Mouse (Mus musculus) naive thymus-derived CD4-positive, alpha-beta T cell, adult 2 months (primary cell): ENCODE results near the gene Tiparp.

Source experiments
- DNase-seq: peaks from one replicate; pipeline ENCODE4 v3.0.0-alpha.2; 2011; ENCODE audit warnings: low read depth

Tiparp gene

DNA sequence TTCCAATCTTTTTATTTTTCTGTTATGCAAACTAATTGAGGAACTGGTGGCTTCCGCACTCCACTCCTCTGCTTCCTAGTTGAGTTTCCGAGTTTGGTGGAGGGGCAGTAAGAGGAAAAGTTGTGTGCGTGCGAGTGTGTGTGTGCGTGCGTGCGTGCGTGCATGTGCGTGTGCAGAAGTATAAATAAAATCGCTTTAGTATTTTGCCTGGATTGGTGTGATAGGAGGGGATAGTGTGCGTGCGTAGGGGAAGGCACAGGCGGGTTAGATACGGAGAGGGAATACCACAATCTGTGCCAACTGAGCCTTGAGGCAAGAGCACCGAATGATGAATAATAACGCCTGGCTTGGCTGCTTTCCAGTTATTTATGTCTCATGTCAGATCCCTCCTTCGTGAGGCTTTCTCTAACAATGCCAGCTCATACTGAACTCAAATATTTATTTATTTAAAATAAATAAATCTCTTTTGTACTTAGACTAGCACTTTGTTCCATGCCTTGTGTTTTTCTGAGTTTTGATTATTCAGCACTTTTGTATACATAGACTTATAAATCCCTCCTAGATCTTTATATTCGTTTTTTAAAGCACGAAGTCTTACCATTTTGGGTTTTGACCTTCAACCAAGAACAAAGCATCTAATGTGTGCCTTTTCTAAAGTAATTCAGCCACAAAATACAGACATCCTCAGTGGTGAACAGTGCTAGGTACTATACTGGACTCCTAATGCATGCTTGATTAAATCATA lies 1.4 kb downstream of the Tiparp start:
- peak; percentile 62 for DNase-seq

DNA sequence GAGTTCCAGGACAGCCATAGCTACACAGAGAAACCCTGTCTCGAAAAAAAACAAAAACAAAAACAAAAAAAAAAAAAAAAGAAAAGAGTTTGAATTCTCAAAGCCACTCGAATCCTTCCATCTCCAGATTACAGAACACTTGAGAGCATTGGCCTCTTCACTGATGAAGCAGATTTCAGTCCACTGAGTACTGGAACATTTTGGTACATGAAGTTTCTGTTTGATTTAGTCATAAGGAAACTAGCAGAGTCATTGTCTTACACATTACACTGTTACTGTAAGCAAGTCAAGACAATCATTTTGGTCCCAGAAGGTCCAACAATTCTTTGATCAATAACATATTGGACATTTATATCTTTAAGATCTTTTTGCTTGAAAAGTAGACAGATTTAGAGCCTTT lies 4.8 kb downstream of the Tiparp start:
- DNase-seq, result no peak

DNA sequence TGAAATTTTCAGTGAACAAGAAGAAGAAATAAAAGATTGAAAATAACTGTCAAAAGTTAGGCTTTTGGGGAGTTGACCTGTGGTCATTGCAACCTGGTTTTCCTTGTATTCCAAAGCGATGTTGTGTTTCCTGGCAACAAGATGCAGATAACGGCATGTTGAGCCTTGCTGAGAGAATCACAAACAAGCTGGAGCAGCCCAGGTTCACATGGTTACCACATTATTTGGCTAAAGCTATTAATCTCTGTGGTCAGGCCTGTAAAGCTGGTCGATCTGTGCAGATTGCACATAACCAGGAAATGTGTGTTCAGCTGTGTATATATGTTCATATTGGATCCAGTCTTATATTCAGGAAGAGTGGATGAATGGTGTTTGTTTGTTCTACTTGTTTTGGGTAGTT lies 5.4 kb downstream of the Tiparp start:
- DNase-seq, result no peak

DNA sequence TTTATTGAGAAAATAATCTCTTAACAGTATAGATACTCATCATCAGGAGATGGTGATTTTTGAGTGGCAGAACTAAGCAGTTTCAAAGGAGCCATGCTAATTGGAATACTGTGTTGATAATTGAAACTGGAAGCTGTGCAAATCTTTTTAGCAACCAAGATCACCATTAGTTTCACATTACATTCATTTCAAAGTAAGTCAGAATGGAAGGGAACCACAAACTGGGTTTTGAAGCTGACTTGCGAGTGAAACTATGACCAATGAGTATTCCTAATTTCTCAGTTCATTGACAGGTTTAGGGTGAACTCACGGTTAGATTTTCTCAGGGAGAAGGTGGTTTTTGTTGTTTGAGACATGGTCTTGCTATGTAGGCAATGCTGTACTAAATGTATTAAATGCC lies 6.3 kb downstream of the Tiparp start:
- no peak for DNase-seq

DNA sequence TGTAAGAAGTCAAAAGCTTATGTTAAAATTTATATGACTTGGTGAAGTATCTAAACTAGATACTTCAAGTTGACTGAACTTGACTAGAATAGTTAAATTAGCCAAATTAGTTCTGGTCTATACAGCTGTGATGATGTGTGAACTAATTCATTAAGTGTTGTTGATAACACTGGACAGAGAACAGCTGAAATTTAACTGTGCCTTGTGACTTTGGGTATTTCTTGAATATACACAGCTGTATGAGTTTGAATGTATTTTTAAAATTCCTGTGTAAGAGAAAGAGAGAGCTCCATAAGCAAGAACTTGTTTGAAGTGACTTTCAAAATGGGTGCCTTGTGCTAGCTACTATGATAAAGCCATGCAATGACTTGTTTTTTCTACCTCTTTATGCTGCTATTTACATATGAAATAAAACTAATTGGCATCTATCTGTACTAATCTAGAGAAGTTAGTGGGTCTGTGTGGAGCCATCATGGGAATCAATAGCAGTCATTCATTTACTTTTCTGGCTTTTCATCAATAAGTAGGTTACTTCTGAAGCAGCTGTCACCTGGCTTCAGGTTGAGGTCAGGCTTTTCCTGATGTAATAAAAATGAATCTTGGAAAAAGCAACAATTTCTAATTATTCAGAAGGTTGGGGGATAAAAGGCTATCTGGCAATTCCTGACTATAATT lies 7.0 kb downstream of the Tiparp start:
- no peak for DNase-seq

DNA sequence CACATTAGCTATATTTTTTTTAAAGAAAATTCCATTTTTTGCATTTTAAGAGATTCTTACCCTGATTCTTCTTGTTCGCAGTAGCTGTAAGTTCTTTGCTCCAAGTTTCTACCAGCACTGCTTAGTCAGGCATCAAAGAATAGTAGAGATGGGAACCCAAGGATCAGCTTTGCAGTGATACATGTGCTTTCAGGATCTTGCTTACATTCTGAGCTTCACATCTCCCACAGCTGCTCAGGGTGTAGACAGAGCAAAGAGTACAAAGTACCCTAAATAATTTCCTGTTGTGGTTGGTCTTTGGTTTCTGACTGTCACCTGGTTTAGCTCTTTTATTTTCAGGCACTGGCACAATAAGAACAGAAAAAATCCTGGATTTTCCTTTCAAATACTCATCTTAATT lies 9.1 kb downstream of the Tiparp start:
- peak; percentile 53 for DNase-seq

DNA sequence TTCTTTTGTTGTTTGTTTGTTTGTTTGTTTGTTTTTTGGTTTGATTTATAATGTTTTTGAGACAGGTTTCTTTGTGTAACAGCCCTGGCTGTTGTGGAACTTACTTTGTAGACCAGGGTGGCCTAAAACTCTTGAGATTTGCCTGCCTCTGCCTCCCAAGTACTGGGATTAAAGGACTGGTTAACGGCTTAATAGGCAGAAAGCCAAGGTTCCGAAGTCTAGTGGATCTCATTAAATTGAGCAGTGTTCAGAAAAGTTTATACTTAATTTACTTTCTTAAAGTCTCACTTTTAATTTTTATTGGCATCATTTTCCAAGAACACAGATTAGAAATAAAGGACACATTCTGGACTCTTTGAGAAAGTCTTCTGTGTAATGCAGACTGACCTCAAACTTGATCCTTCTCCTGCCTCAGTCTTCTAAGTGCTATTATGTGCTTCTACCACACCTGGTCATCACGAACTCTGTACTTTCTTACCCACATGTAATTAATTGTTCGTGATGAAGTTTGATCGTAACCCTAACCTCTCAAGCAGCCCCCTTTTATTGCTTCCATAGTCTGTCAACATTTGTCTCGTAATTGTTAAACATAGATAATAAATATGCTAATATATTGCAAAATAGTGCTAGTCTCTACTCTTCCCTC lies 12.8 kb downstream of the Tiparp start:
- no peak for DNase-seq

DNA sequence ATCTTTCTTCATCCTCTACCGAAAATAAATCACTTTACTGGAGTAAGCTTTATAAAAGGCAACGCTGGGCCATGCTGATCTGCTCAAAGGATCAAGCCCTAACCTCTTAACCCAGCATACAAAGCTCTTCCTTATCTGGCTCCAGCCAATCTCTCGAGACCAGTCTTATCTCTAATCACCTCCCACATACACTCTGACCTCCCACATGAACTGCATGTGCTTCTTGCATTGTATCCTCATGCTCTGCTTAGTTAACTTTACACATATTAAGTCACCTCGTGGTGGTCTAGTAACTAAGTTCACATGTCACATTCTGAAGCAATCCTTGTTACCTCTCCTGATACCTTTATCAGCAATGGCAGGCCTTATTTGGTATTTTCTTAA lies 13.3 kb downstream of the Tiparp start:
- no peak for DNase-seq

DNA sequence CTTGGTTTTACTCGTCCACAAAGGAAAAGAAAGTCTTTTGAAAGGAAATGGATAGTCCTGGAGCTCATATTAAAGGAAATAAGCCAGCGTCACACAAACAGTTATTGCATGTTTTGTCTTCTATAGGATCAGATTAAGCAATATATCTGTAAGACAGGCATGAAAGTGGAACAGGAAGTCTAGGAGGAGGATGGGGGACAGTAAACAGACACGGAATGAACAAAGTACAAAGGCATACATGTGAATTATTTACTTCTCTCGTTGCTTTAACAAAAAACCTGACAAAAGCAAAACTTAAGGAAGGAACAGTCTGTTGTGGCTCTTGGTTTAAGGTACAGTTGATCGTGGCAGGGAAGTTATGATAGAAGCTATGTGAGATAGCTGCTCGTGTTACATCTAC lies 21.6 kb downstream of the Tiparp start:
- DNase-seq, result no peak

DNA sequence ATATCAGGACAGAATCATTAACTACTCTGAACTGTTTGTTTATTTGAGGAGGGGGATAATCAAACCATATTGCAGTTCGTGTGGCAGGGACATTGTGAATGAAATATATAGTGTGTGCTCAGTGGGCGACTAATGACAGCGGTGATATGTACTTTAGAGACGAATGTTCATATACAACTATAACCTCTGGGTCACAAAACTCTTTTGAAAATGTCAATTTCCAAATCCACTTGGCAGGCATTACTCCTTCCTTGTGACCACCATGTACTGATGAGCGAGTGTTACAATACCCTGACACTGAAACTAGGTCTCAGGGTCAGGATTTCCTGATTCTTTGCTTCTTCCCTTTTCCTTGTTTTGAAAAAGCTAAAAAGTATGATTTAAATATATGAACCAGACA lies 22.9 kb downstream of the Tiparp start:
- no peak for DNase-seq

DNA sequence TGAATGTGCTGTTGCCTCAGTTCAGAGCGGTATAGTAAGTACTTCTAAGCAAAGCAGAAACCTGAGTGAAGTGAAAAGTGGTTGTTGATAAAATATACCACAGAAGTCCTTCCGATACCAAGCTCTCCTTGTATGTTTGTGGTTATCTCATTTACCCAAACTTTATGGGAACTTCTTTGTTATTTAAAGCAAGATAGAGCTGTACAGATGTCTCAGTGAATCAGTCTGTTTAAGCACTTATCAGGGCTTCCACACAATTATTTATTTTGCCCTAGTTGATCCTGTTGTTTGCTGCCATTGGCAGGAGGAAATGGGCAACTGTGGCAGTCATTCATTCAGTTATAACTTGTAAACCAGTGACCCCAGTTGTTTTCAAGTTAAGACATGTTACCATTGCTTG lies 26.4 kb downstream of the Tiparp start:
- no peak for DNase-seq

DNA sequence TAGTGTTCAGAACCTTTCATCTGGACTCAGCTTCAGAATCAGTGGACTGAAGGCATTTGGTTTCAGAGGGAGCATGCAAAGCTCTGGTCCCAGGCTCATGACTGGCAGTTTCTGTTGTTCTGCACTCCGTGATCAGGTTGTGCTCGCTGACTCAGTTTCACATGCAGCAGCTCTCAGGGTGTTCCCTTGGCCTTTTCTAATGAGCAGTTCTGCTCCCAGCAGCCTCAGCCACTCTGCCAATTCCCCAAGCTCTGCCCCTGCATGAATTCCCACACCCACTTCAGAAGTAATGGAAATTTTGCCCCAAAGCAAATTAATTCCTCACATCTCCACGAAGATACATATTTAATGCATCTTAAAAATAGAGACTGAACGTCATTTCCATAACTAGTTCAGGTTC lies 30.5 kb downstream of the Tiparp start:
- DNase-seq, result no peak

DNA sequence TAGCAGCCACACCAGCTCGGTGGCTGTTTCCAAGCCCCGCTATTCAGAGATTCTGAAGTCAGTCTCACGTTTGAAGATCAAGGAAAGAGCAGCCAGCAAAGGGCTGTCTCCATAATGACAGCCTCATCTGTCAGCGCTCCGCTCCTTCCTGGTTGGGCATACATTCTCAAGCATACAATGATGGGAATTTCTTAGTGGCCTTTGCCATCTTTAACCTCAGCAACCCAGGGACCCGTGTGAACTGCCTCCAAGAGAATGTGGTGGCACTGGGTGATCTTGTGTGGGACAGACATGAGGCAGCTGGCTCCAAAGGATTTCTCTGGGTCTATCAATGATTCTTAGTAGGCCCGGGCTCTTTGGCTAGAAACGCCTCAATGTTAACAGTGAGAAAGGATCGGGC lies 34.0 kb downstream of the Tiparp start:
- no peak for DNase-seq

DNA sequence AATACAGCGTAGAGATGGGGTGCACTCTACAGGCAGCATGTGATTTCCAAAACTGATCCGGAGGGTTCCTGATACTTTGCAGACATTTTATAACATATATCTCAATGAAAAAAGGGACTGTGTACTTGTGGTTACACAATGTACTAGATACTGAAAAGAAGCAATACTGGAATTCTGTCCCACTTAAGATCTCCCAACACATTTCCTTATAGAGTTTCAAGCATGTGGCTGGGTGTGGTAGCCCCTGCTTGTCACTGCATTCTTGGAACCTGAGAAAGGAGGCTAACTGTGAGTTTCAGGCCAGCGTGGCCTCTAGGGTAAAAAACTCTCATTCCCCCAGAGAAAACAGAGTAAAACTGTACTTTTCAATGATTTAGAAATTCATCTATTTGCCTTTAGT lies 34.5 kb downstream of the Tiparp start:
- no peak for DNase-seq

DNA sequence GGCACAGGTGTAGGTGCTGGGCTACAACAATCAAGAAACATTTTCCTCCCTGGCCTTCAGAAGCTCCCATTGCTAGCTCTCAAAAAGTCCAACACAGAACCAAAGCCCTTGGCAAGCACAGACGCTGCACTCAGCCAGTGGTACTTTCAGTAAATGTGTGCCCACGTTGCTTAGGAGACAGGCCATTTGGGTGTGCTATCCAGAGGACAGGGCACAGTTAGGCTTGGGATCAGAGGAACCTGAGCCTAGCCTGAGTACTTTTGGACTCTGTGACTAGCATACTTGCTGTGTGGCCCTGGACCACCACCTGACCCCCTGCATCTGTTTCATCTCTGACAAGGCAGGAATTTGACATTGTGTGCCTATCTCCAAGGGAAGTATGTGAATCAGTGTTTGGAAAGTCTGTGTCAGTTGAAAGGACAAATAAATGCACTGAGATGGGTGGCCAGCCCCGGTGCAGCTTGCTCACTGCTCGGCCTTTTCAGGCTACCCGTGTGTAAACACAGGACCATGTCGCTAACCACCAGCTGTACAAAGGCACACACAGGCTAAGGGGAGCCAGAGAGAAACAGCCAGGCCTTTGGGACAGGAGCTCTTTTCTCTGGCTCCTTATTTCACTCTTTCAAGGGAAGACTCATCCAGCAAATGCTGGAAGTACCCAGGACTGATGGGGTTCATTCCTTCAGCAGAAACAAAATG lies 35.9 kb downstream of the Tiparp start:
- no peak for DNase-seq

DNA sequence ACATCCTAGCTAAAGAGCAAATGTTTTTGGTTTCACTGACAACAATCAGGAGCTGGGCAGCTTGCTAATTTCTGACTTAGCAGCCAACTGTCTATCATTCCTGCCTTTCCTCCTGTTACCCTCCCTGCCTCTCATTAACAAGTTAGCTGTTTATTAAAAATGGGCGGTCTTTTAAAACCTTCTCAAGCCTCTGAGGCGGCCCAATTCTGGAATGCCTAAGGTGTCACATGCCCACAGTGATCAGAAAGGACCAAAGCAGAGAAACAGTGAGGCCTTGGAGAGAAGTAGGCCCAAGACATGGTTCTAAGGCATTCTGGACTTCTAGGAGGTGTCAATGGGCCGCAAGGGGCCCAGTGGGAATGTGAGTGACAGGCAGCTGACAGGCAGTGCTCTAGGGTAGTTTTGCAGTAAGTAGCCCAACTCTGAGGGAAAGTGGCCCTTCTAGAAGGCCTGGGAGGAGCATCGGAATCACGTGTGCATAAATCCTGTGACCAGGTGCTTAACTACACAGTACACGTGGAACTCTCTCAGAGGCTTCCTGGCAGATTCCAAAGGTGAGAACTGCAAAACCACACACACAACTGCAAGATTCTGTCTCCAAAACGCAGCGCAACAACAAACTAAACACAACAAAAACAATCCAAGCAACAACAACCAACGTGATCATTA lies 37.6 kb downstream of the Tiparp start:
- no peak for DNase-seq

DNA sequence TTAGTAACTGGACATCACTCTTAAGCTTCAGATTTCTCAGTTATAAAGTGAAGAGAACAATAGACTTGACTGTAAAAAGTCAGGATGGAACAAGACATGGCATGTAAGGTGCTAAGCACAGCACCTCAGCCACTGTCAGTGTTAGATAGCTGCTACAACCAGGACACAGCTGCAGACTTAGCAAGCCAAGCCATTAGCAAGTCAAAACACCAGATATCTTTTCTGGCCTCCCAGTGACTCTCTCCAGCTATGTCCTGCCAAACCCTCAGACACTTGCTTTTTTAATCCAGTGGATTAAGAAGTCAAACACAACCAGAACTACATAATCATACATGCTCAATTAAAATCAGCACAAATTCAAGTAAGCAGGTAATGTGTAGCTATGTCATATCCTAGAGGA lies 41.7 kb downstream of the Tiparp start:
- no peak for DNase-seq

DNA sequence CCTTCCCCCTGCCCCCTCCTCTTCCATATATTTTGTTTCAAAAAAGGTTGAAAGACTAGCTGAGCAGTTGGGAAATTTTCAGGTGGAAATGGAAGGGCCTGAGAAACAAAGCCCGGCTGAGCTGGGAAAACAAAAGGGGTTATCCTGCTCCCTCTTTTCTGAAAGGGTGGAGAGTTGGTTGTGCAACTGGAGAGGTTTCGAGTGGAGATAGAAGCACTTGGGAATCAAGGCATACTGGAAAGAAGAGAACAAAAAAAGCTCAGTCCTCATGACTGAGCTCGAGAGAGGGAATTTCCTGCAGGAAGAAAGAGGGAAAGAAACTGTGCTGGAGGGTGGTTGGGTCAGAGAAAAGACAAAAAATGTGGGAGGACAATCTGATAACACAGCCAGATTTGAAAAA lies 45.3 kb downstream of the Tiparp start:
- no peak for DNase-seq

DNA sequence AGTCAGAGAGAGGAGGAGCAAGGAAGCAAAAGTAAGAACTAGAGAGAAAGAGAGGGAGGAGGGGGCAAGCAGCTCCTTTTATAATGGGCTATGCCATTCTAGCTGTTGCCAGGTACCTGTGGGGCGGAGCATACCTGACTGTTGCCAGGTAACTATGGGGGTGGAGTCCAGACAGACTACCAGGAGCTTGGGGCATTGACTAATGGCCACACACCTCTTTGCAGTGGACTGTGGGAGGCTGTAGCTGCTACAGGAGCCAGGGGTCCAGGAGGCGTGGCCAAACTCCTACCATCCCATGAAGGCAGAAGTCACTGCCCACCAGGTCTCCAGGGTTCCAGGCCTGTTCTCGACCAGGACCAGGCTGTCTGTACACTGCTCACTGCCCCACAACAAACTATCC lies 49.4 kb downstream of the Tiparp start:
- DNase-seq, result no peak

DNA sequence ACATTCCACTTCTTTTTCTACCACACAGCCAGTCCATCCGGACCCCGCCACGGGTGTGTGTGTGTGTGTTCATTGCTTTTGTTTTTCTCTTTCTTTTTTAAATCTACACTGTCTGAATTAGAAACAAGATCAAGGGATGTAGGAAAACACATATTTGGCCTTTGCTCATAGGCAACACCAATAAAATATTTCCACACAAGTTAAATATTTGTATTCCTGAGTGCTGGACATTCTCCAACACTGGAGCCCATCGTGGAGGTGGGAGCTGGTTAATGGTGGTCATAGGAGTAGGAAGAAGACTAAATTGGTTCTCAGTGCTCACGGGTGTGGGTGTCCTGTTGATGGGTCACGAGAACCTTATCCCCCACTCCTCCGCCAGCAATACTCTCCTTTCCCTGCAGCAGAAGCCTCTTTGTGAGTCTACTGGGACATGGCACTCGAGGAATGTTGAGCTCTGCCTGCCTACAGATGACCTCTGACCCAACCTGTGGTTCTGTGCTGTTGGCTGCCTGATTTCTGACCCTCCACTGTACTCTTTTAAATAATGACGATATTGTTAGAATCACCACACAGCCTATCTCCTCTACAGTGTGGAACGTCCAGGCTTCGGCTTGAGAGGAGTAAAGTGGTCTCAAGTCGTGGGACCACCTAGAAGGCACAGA lies 51.2 kb downstream of the Tiparp start:
- no peak for DNase-seq

DNA sequence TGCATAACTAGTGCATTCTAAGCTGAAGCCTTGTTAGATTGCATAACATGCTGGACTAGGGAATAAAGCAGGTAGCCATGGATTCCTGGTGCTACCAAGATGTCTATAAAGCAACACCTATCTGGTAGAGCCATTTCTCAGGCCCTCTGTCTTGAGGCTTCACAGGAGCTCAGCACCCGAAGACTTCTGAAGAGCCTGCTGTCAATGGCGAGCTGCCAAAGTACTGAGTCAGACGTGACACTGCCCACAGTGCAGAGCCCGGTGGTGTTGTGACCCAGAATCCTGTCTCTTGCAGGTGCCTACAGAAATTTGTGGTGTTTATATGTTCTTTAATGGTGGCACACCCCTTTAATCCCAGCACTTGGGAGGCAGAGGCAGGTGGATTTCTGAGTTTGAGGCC lies 53.4 kb downstream of the Tiparp start:
- DNase-seq, result peak; percentile 13

DNA sequence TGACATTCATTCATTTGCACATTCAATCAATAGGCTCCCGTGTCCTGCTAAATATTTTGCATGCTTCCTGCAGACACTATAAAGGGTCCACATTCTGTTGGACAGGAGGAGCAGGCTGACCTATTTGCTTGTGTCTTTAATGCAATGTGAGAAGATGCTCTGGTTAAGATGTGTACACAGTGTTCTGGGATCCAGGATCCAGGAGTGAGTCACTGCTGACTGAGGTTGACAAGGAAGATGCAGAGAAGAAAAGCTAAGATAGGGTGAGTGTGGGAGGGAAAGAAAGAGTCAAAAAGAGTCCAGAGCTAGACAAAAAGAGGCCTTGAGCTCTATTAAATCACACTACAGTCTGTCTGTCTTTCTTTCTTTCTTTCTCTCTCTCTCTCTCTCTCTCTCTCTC lies 56.1 kb downstream of the Tiparp start:
- DNase-seq, result no peak
